Mouse (Mus musculus): ENCODE measurements around the gene Urod.

- TF ChIP-seq CTCF (IDR thresholded peaks at IDR 0.05; ENCODE audit: control insufficient read depth, insufficient read depth, insufficient read length), result no peak
- TF ChIP-seq MAX (IDR thresholded peaks at IDR 0.05), result no peak
Measured at GRCm38 (mm10) chr4:116954951-116955350, 39.3 kb downstream of the Urod start.
